Mouse (Mus musculus): Measurements from ENCODE around the gene Tmem91. TPM values are rescaled to one million over a fixed set of nuclear protein-coding genes. Genes with fewer than 3 reads are reported as not detected.
"Not testable (repeated sequence)": the region's sequence is repeated elsewhere in the genome, so short reads cannot be mapped to it uniquely, and the experiment has no call there.

Gene Tmem91
- 10 to 100 TPM; 10.4 to 11.6 TPM for polyA plus RNA-seq (2017; shearing (Covaris generic))

GRCm38 (mm10) chr7:25674719-25675300 is at the start of gene Tmem91:
Gene Tmem91 (minus strand): TSS chr7:25675166.
- no peak for ATAC-seq

DNA sequence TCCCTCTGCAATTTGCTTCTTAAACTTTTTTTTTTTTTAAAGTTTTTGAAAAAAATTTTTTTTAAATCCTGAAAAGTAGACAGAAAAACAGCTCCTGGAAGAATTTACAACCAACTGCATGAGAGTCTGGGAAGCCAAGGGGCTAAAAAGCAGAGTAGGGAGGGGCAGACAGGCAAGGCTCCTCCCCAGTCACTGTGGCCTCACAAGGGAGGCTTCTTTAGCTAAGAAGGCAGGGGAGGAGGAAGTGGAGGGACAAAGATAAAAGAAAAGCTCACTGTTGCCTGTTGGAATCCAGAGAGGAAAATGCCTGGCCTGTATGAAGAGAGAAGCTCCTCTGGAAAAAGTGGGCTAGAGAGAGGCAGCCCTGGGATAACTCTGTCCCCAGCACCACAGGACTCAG is 46.8 kb upstream of the Tmem91 start:
- not testable (repeated sequence) for ATAC-seq

GRCm38 (mm10) chr7:25720760-25721159 is 45.8 kb upstream of the Tmem91 start:
- ATAC-seq, result no peak

DNA sequence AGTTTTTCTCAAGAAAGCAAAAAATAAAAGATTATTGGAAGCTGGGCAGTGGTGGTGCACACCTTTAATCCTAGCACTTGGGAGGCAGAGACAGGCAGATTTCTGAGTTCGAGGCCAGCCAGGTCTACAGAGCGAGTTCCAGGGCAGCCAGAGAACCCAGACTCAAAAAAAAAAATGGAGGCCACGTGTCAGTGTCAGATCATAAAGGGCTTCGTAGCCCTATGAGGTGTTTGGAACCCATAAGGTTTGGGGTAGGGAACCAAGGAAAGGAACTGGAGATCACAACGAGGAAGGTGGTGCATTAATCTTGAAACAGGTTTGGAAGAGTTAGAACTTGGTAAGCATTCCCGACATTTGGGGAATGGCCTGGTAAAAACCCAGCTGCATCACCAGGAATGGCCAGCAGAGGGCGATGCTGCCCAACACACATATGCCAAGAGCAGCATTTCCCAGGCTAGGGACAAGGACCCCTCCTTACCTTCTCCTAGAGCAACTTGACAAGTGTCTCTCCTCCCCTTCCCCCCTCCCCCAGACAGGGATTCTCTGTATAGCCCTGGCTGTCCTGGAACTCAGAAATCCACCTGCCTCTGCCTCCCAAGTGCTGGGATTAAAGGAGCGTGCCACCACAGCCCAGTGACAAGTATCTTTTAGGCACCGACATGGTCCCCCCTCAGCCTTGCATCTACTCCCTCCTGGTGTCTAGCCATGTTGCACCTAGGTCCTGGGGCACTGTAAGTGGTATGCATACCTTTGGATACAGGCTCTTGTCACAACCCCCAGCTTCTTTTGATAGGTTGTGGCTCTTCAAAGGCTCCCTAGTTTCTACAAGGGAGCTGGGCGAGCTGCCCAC is 45.0 kb upstream of the Tmem91 start:
- ATAC-seq, result no peak

- ATAC-seq, result peak; percentile 92
Observed at GRCm38 (mm10) chr7:25718788-25719417, 43.9 kb upstream of the Tmem91 start, which contains the start of gene Ccdc97. Gene Ccdc97 (minus strand): TSS chr7:25719088.

- no peak for ATAC-seq
Observed at GRCm38 (mm10) chr7:25717478-25717877, 42.5 kb upstream of the Tmem91 start.

GRCm38 (mm10) chr7:25715731-25716271 is 40.8 kb upstream of the Tmem91 start:
- no peak for ATAC-seq

DNA sequence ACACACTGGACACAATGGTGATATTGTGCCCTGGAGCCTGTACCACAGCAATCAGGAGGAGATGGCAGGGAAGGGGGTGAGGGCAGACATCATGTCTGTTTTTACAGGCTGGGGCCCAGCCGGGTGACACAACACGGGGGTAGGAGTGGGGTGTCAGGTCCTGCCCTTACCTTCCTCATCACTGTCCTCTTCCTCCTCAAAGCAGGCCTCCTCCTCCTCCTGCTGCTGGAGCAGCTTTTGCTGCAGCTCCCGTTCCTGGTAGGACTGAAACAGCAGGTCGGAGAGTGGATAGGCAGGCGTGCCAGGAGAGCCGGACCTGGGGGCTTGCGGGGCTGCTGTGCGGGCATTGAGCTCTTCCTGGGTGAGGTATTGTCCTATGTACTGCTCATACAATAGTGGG is 39.6 kb upstream of the Tmem91 start:
- ATAC-seq, result no peak

- ATAC-seq, result no peak
Observed at GRCm38 (mm10) chr7:25712801-25713200, 37.8 kb upstream of the Tmem91 start.

- no peak for ATAC-seq
Observed at GRCm38 (mm10) chr7:25711731-25712197, 36.8 kb upstream of the Tmem91 start.

DNA sequence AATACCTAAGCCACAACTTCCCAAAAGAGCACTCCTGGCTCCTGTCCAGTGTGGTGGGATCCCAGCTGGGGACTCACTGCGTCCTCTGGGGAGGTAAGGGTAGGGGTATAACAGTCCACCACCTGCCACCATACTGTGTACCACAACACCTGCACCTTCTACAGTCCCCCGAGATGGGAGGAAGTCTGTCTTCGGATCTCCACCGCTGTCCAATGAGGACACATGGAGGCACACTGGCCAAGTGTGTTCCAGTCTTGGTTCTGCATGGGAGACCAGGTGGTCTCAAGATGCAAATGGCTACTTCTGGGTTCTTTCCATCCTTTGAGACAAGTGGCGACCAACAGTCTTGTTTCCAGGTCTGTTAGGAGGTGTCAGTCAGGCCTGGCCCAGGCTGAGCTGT is 36.2 kb upstream of the Tmem91 start:
- no peak for ATAC-seq

GRCm38 (mm10) chr7:25710519-25711130 is 35.7 kb upstream of the Tmem91 start:
- ATAC-seq, result peak; percentile 32

DNA sequence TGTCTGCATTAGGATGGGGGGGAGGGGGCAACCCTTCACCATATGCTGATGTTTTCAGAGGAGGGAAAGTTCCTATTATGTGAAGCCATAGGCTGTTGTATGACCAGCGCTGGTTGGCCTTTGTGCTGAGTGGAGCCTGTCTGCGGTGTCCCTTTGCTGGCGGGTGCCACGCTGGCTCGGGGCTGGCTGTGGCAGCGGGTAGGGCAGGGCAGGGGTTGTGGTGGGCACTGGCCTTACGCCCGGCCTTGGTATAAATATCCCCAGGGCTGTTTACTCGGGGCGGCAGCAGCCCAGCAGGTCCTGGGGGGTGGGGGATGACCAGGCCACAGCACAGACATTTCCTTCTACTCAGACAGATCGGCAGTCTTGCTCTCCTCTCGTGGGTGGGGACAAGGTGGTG is 35.0 kb upstream of the Tmem91 start:
- no peak for ATAC-seq

GRCm38 (mm10) chr7:25707581-25708292 is 32.8 kb upstream of the Tmem91 start:
- ATAC-seq, result peak; percentile 46

DNA sequence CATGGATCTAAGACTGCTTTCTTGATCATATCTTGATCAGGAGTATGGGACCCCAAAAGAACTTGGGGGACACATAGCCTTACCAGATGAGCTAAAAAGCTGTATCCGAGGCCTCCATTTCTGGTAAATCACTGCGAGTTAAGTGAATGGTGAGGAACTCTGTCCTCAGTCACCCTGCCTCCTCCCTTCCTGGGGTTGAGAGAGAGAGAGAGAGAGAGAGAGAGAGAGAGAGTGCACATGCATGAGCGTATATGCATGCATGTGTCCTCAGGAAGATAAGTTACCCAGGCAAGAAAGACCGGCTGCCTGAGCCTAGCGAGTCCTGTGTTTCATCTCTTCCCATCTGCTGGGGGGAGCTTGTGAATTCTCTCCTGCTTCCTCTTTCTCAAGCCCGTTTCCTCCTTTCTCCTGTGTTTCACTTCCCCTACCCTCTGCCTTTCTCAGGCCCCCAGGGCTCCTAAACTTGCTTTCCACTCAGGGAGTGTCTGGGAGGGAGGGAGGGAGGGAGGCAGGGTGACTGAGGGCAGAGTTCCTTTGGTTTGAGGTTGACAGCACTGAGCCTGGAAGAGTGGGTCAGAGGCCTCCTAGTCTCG is 31.7 kb upstream of the Tmem91 start:
- ATAC-seq, result no peak

- no peak for ATAC-seq
Observed at GRCm38 (mm10) chr7:25705801-25706251, 30.9 kb upstream of the Tmem91 start.

DNA sequence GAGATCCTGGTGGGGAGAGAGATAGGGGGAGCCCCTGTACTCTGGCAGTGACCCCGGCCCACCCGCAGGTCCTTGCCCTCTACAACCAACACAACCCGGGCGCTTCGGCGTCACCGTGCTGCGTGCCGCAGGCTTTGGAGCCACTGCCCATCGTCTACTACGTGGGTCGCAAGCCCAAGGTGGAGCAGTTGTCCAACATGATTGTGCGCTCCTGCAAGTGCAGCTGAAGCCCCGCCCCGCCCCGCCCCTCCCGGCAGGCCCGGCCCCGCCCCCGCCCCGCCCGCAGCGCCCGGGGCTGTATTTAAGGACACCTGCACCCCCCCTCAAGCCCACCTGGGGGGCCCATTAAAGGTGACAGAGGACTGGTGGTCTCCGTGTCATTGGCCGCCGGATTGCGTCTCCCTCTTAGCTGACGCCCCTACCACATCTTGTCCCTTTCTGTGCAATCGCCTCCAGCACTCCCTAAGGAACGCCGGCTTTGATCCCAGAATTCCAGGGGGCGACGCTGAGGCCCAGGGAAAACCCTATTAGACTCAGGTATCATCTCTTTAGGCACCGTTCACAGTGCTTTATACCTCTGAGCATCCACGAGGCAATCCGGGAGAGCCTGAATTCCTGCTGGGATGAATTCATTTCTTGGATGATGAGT is 29.9 kb upstream of the Tmem91 start:
- ATAC-seq, result no peak

DNA sequence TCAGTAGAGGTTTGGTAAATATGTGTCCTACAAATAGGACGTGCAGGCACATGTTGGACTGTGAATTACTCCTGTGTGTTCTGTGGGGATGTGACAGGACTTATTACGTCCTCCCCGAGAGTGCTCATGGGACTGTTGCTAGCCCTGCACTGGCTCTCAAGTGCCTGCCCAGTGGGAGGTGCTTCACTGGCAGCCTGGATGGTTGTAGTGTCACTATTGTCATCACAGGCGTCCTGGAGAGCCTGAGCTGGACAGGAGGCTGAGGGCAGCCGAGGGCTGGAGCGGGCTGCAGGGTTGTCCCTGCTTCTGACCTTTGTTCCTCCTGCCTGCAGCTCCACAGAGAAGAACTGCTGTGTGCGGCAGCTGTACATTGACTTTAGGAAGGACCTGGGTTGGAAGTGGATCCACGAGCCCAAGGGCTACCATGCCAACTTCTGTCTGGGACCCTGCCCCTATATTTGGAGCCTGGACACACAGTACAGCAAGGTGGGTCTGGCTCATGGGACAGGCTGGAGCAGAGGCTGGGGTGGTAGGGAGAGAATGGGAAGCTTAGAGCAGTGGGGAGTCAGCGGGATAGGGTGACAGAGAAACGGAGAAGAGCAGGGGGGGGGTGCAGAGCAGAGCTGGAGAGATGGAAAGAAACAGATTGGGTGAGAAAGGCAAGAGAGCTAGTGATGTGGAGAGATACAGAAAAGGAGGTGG is 29.0 kb upstream of the Tmem91 start:
- ATAC-seq, result no peak

DNA sequence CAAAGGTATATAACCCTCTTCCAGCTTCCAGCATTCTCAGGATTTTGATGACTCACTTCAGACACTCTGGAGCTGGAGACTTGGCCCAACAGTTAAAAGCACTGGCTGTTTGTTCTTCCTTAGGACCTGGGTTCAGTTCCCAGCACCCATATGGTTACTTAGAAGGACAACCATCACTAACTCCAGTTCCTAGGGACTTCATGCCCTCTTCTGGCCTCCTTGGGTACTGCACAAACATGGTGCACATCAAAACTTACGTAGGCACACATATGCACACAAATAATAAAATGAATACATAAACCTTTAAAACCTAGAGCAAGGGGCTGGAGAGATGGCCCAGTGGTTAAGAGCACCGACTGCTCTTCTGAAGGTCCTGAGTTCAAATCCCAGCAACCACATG is 27.4 kb upstream of the Tmem91 start:
- ATAC-seq, result no peak

GRCm38 (mm10) chr7:25700732-25701131 is 25.8 kb upstream of the Tmem91 start:
- ATAC-seq, result no peak
